Mouse (Mus musculus) ovary, postnatal 36 days (tissue): Measurements from ENCODE around the gene Fam168a.
A peak's percentile ranks its signal among the peaks of the same experiment; 100 is the strongest.
"Not testable (repeated sequence)": the region's sequence is repeated elsewhere in the genome, so short reads cannot be mapped to it uniquely, and the experiment has no call there.

Source experiments
- DNase-seq: peaks from one replicate; pipeline ENCODE4 v3.0.0; 2022; ENCODE audit warnings: low spot score, mixed read lengths

The Fam168a gene

DNA sequence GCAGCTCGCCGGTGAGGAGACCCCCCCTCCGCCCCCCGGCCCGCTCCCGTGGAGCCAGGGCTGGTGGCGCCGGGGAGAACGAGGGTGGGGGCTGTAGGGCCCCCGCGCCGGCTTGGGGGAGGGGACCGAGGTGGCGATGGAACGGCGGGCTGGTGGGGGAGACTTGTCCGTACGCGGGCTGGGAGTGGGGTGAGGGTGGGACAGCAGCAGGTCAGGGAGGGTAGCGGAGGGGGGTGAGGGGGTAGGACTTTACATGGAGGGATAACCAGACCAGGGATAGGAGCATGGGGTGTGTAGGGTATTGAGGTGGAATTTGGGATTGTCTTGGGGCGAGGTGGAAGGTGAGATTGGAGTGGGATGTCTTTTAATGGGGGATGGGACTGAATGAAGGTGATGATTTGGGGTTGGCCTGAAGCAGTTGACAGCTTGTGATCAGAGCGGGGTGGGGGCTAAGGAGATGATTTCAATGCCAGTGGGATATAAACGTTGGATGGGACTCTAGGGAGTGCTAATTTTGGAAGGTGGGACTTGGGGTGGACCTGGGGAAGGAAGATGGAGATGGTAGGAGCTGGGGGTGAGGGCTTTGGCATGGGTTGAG is 547 bp downstream of the Fam168a start:
- DNase-seq: no peak

DNA sequence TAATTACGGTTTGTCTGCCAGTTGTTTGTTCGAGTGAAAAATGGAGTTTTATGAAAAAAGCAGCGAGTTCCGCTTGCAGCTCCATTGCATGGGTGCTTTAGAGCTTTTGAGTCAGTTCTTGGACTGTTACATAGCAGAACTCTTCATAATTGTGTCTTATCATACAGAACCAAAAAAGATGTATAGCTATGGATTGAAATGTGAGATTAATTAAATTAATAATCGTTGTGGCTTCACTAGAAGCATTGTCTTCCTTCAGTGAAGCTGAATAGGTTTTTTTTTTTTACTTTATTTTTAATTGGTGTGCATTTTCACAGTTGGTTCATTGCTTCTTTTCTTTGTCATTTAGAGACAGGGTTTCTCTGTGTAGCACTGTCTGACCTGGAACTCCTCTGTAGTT is 12.3 kb downstream of the Fam168a start:
- no peak for DNase-seq

DNA sequence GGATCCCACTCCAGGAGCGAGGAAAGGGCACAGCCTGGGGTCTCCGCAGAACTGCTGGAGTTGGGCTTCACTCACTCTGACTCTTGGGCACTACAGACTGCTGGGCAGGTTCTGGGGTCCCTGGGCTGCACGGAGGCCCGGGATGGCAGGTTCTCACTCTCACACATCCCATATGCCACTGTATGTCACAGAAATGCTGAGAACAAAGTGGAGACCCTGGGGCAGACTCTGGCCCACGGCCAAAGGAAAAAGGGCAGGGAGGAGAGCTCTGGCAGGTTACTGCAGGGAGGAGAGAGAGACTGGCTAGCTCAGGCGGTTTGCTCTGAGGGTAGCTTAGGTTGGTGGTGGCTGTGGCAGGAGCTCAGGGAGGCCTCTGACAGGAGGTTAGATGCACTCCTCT is 15.8 kb downstream of the Fam168a start:
- DNase-seq: no peak

DNA sequence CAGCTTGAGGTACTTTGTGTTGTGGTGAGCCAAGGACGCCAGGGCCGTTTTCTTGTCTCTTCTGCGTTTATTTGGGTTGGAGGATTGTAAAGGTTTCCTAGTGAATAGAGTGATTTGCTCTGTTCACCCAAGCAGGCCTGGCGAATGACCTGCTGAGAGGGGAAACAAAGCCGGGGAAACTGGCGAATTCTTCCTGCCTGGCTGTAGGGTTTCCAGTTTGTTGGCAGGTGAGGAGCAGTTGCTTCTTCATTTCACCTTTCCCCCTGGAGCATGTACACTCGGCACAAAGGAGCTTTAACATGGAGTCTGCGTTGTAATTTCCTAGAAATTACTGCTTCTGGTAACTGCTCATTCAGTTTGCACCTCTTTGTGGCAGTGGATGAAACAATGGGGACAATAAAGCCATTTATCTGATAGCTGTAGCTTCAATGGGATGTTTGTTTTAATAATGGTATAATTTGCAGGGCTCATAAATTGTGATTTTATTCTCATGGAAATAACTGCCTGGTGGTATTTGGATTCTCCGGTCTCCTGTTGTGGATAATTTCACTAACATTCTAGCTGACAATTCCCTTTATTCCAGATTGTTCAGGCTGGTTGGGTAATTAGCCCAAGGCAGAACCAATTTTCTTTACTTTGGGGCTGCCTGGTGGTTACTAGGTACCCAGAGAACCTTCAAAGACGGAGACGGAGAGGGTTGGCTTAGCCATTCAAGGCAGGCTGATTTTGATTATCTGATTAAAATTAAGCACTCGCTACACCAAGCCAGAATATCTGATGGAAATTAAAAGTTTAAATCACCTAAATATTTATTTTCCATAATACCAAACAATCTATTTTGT is 17.2 kb downstream of the Fam168a start:
- no peak for DNase-seq

DNA sequence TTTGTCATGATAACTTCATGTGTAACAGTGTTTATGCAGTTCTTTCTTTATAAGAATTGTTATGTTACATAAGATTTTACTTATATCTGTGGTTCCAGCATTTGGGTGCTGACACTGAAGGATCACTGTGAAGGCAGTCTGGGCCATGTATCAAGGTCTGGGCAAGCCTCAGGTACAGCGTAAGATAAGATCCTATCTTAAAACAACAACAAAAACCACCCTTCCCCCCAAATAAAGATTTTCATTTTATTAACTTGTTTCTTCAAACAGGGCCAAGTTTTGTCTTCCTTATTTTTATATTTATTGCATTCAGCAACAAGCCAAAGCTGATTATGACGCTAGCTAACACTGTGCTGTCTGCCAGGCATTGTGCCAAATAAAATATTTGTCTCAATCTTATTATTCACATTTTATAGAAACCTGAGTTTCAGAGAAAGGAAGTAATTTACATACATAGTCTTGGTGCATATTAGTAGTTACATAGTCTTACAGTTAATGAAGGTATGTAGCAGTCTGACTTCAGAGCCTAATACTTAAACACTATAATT is 21.2 kb downstream of the Fam168a start:
- no peak for DNase-seq

DNA sequence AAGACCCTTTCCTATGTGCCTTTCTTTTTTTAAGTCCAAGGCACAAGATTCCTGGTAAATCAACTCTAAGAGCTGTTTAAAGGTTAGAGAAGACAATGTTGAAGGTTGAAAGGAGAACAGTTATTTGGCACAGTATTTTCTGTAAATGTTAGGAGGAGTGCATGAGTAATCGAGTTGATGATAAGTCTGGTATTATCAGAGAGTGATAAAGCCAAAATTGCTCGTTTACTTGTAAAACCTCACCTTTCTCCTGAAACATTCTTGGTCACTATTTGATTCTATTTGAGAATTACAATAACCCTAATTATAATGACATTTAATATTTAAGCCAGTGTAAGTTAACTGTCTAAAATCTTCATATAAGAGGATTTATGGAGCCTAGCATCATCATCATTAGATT is 23.3 kb downstream of the Fam168a start:
- no peak for DNase-seq

DNA sequence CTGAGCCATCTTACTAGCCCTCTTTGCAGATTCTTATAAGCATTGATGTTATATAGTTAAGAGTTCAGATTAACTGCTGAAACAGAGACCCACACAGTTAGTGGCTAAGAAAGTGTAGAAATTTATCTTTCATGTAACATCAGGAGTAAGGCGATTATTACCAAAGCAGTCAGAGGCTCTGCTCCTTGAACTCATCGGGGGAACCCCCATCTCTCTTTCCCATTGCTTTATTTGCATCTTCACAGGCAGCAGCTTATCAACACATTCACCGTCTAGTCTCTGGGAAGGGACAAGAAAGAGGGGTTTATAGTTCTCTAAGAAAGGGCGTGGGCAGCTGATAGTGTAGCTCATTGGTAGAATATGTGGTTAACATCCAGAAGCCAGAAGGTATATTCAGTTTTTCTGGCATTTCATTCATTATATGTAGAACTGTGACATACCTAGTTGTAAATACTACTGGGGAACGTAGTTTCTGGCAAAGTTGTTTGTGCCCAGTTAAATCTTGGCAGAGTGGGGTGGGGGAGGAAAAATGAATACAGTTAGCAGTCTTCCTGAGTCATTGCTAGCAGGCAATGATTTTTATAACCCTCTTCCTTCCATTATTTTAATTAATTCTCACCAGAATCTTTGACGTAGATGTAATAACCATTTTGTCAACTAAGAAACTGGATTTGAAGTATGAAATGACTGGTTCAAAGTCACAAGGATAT is 26.1 kb downstream of the Fam168a start:
- no peak for DNase-seq

DNA sequence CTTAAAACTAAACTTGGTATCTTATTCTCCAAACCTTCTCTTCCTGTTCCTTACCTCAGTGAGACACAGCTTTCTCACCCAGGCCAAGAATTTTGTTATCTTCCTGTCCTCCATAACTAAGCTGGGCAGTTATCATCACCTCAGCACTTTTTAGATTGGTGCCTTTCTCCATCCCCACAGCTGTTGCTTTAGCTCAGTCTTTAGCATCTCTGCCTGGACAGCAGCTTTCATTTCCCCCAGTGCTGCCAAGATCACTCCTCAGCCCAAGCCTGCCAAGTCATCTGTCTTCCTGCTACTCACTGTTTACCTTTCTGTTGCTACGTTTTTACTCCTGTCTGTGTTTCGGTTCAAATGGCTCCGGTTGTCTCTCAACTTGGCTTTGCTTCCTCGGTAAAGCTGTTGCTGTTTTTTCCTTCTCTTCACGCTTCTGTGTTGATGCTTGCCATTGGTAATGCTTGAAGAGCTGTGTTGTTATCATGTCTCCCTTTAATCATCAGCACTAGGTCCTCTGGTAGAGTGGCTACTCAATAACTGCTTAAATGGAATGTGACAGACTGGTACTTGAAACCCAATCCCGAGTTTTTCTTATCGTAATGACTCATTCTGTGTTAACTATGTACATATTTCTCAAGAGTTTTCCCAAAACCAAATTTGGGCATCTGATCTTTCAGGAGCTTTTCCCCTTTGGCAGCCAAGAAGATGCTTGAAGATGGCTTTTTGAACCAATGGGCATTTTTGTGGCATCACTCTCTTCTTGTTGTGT is 26.8 kb downstream of the Fam168a start:
- DNase-seq: peak; percentile 3

DNA sequence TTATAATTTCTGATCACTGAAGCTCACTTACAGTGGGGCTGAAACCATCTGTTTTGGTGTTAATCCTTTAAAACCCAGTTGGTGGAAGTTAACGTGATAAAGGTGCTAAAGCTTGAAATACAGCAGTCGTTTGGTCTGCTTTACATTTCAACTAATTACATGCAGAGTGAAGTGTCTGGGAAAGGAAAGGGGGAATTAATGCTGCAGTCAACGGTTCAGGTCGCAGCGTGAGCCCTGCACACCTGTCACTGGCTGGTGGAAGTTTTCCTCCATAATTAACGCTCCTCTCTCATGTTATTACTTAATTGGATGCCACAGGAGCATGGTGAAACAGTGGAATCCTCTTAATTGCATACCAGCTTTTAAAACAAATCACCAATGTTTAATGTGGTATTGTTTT is 27.8 kb downstream of the Fam168a start:
- no peak for DNase-seq

DNA sequence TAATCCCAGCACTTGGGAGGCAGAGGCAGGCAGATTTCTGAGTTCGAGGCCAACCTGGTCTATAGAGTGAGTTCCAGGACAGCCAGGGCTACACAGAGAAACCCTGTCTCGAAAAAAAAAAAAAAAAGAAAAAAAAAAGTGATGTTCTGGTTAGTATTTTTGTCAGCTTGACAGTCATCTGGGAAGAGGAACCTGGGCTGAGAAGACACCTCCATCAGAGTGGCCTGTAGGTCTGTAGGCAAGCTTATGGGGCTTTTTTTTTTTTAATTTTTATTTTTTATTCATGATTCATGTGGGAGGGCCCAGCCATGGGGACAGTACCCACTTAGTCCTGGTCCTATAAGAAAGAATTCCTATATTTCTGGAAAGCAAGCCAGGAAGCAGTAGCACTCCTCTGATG is 28.5 kb downstream of the Fam168a start:
- not testable (repeated sequence) for DNase-seq

DNA sequence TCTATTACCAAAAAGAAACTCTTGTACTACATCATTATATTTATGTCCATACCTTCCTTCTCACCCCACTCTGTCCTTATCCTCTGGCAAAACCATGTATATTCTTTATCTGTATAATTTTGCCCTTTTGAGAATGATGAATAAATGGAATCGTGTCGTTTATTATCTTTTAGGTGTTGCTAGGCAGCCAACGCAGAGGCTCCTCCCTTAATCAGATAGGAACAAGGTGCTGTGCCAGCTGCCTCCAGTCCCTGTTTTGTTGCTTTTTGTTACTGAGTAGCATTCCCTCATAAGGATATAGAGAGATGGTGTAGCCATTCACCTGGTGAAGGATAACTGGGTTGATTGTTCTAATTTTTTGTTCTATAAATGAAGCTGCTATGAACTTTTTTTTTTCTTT is 29.7 kb downstream of the Fam168a start:
- DNase-seq: no peak

DNA sequence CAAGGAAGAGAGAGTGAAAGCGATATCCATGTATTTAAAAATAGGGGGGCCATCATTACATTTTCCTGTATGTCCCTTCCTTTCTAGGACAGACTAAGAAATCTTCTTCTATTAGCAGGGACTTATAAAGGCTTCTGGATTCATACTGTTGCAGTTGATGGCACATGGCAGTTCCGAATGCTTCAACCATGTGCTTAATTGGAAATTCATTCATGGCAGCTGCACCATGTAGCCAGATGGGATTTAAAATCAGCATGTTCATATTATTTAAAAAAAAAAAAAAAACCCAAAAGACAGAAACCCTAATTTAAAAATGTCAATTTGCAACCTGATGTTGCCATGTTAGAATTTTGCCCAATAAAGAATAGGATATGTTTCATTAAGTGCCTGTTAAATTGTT is 37.9 kb downstream of the Fam168a start:
- DNase-seq: no peak

DNA sequence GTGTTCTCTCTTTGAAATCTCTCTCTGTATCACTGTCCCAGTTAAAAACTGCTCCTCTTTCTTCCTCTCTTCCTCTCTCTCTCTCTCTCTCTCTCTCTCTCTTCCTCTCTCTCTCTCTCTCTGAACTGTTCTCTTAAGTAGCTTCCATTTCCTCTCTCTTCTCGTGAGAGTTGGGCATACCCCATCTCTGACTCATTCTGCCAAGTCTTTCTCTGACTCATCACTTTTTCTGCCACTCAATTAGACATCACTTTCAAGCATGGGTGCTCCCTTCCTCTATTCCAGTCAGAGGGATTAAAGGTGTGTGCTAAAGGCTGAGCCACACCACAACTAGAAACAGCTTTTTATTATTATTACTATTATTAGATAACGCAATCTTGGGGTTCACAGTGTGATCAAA is 43.7 kb downstream of the Fam168a start:
- DNase-seq: no peak

DNA sequence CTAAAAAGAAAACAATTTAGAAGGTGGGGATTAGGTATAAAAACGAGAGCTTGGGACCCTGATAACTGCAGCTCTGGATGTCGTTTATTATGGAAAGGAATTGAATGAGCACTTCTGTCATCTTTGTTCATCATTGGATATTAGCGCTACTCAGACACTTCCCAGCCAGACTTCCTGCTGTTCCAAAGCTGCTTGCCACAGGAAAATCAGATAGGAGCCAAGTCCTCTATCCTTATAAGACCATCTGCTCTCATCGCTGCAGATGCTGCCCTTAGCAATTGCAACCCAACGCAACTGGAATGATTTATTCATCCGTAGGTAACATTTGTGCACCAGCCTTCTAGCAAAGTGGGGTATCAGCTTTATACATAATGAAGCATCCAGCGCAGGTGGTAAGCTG is 52.3 kb downstream of the Fam168a start:
- DNase-seq: no peak

DNA sequence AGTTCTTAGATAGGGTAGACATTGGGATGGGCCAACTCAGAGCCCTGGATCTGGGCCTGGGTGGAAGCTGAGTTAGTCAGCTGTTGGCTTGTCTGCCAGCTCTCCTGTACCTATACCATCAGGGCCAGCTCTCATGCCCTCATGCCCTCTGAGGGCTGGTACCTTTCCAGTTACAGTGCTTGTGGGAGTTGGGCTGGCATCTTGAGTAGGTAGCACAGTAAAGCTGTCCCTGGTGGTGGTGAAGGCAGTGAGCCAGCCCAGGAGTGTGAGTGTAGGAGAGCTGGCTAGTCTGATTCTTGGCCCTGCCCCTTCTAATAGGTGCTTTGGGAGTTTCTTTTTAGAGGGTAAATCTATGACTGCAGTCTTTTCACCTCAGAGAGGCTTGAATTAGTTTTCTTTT is 56.3 kb downstream of the Fam168a start:
- no peak for DNase-seq

DNA sequence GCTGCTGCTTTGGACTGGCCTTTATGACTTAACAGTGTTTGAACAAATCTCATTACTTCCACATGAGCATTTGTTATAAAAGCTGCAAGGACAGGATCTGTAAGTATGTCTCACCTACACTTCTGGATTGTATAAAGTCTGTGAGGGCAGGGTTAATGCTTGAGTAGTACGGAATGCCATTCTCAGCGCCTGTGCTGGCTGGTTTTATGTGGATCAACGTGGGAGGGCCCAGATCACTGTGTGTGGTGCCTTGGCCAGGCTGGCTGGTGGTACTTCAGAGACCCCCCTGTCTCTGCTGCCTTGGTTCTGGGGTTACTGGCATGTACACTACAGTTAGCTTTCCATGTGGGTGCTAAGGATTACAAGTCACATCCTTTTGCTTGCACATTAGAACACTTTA is 61.1 kb downstream of the Fam168a start:
- no peak for DNase-seq

DNA sequence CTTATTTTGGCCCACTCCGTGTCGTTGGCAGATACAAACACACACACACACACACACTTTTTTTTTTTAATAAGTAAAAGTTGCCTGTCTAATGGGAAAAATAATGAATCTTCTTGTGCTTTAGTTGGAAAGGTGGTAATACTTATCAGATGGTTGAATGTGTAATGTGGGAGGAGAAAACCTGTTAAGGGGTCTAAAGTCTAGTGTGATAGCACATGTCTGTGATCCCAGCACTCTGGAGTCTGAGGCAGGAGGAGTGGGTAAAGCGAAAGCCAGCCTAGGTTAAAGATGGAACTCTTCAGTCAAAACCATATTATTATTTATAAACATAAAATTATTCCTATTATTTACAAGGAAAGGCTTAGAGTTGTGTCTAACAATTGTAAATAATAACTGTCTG is 61.6 kb downstream of the Fam168a start:
- no peak for DNase-seq

DNA sequence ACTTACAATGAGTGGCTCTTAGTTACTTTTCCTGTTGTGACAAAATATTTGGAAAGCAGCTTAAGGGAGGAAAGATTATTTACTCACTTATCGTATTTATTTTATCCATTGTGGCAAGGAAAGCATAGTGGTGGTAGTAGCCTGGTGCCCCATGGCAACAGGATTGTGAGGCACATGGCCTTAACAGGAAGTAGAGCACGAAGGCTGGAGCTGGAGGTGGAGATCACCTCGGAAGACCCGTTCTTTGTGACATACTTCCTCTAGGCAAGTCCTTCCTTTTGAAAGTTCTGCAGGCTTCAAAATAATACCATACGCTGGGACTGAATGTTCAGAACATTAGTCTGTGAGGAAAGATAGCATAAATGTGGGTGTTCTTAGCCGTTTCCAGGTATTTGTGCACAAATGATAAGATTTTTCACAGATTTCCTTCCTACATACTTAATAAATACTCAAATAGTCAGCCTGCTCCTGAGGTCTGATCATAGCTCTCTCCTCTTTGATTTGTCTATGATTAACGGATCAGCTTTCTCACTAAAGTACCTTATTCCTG is 63.2 kb downstream of the Fam168a start:
- no peak for DNase-seq

DNA sequence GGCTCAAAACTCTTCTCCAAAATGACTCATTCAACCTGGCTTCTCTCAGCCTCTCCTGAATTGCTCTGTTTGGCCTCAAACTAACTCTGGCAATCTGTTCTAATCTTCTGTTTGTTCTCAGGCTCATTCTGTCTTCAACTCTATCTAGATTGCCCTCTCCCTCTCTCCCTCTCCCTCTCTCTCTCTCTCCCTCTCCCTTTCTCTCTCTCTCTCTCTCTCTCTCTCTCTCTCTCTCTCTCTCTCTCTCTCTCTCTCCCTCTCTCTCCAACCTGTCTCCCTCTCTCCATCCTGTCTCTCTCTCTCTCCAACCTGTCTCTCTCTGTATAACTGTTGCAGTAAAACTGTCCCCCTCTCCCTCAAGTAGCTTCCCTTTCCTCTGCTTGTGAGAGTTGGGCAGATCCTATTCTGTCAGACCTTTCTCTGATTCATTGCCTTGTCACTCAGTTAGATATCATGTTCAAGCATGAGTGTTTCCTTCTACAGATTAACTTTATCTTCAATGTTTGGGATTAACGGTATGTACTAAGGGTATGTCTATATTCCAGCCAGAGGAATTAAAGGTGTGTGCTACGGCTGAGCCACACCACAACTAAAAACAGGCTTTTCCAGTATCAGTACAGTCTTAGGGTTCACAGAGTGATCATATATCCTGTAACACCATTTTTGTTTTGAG is 64.4 kb downstream of the Fam168a start:
- no peak for DNase-seq

DNA sequence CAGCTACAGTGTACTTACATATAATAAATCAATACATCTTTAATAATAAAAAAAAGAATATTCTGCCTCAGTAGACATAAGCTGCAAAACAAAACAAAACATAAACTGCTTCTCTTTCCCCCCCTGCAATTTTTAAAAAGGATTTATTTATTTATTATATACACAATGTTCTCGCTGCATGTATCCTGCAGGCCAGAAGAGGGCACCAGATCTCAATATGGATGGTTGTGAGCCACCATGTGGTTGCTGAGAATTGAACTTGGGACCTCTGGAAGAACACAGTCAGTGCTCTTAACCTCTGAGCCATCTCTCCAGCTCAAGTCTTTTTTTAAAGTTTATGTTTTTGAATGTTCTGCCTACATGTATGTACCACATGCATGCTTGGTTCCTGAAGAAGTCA is 67.8 kb downstream of the Fam168a start:
- DNase-seq: no peak

DNA sequence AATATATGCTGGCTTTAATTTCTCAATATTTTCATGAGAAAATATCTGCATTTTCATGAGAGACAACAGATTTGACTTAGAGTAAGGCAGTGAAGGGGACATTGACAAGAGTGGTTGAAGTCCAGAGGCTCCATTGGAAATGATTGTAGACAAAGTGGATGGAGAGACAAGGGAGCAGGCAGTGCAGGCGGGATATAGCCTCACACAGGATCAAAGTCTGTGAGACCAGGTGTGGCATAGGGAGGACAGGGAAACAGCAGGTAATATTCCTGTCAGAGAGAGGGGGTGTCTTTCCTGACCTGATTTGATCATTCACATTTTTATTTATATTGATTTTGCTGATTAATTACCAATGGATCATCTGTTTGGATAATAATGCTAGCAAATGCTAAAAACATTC is 69.4 kb downstream of the Fam168a start:
- no peak for DNase-seq
